ENCODE assay signal across 8 mouse cellular contexts in the genomic region with DNA sequence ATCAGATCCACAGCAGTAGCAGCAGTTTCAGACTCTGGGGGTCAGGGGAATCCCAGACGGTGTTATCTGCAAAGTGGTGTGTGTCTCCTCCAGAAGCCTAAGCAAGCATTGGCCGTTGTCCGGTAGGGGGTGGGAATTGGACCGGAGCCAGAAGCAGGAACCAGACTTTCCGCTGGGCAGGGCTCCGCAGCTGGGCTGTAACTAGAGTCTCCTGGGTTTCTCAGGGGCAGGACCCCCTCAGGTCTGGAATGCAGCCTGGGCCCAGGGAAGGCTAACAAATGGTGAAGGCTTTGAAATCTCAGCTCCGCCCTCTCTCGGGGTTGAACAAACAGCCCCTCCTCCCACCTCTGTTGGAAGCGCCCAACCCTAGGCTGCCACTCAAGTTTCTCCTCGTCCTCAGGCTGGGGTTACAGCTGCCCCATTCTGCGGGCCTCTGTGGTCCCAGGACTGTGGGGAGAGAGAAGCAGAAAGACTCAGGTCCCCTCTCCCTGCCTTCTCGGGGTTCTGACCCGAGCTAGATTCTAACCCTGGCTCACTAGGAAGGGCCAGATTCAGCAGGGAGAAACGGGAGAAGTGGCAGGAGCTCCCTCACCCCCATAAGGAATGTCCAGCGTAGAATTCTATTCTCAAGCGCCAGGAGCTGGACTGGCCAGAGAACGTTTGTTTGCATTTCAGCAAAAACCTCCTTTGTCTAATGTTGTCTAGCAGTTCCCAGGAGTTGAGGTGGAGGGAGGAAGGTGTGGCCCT. TPM values are rescaled to one million over a fixed set of nuclear protein-coding genes. Genes with fewer than 3 reads are reported as not detected.
DNase-seq lines count a peak whose midpoint lies in the region; ATAC-seq and TF ChIP-seq lines count a peak whose summit lies in the region.

No protein-coding gene starts in this region.

- peak; percentile 36 for DNase-seq in cerebellum, adult 9-11 months
- DNase-seq in cerebellum, adult 11-12 months = no peak
- DNase-seq in liver, embryonic 11.5 days (ENCODE audit: low spot score) = peak; percentile 82
- DNase-seq in natural killer cell, adult 2 months (ENCODE audit: low spot score in 2 of 2) = peak; percentile 17 to 27
- DNase-seq in urinary bladder, postnatal 10 days (ENCODE audit: low spot score) = peak; percentile 74

- WGBS in heart, embryonic 12.5 days = 2% methylated on average over 17 of the region's 17 CpGs
- WGBS in kidney, embryonic 15.5 days = 1% methylated on average over 17 of the region's 17 CpGs
- WGBS in liver, embryonic 11.5 days = 14% methylated on average over 17 of the region's 17 CpGs

- TF ChIP-seq CTCF in embryonic fibroblast, embryonic 13.5 days (IDR thresholded peaks at IDR 0.05; ENCODE audit: borderline replicate concordance, insufficient read depth, low read length) = no peak

- H3K4me2 ChIP-seq in heart, embryonic 12.5 days = peak overlapping the region; percentile 37
- peak overlapping the region; percentile 44 for H3K4me2 ChIP-seq in kidney, embryonic 15.5 days
- peak overlapping the region; percentile 41; the same call in 1 of the 2 replicates for H3K4me2 ChIP-seq in liver, embryonic 11.5 days

- H3K27me3 ChIP-seq in heart, embryonic 12.5 days (replicated peaks) = no peaks in the 10 kb centered on the region
- no peaks in the 10 kb centered on the region for H3K27me3 ChIP-seq in kidney, embryonic 15.5 days
- H3K27me3 ChIP-seq in liver, embryonic 11.5 days (replicated peaks; ENCODE audit: control insufficient read depth, insufficient read depth, low read length) = no peaks in the 10 kb centered on the region

- H3K9me3 ChIP-seq in heart, embryonic 12.5 days (replicated peaks) = peaks cover 7% of the 10 kb centered on the region; the same call in 1 of the 2 replicates
- peaks cover 5% of the 10 kb centered on the region; the same call in 1 of the 2 replicates for H3K9me3 ChIP-seq in kidney, embryonic 15.5 days (replicated peaks)
- H3K9me3 ChIP-seq in liver, embryonic 11.5 days (ENCODE audit: control insufficient read depth, low read length) = no peaks in the 10 kb centered on the region; the same call in 1 of the 2 replicates

- peaks cover 3% of the 10 kb centered on the region; the same call in 1 of the 2 replicates for H3K4me1 ChIP-seq in embryonic fibroblast, embryonic 13.5 days (ENCODE audit: control insufficient read depth, insufficient read depth, low read length)
- H3K4me1 ChIP-seq in heart, embryonic 12.5 days (replicated peaks) = peaks cover 41% of the 10 kb centered on the region
- H3K4me1 ChIP-seq in kidney, embryonic 15.5 days = peaks cover 53% of the 10 kb centered on the region
- H3K4me1 ChIP-seq in liver, embryonic 11.5 days (replicated peaks; ENCODE audit: control insufficient read depth, insufficient read depth, low read length) = peaks cover 23% of the 10 kb centered on the region

- no peaks in the 10 kb centered on the region for H3K36me3 ChIP-seq in heart, embryonic 12.5 days
- no peaks in the 10 kb centered on the region for H3K36me3 ChIP-seq in kidney, embryonic 15.5 days
- H3K36me3 ChIP-seq in liver, embryonic 11.5 days (ENCODE audit: control insufficient read depth, insufficient read depth, low read length) = no peaks in the 10 kb centered on the region

- peak overlapping the region; percentile 45; the same call in 1 of the 2 replicates for H3K9ac ChIP-seq in heart, embryonic 12.5 days
- peak overlapping the region; percentile 37 for H3K9ac ChIP-seq in kidney, embryonic 15.5 days
- peak overlapping the region; percentile 23; the same call in 1 of the 2 replicates for H3K9ac ChIP-seq in liver, embryonic 11.5 days (ENCODE audit: low read depth, low read length)

- peak; percentile 91 for ATAC-seq in heart, embryonic 12.5 days (ENCODE audit: insufficient number of reproducible peaks, low FRiP score)
- ATAC-seq in kidney, embryonic 15.5 days (replicated peaks; ENCODE audit: low FRiP score) = peak; percentile 91
- peak; percentile 77 for ATAC-seq in liver, embryonic 11.5 days (replicated peaks; ENCODE audit: low FRiP score)

- peak overlapping the region; percentile 71 for H3K27ac ChIP-seq in embryonic fibroblast, embryonic 13.5 days (ENCODE audit: insufficient read depth, low read length)
- peak overlapping the region; percentile 94 for H3K27ac ChIP-seq in heart, embryonic 12.5 days (ENCODE audit: poor library complexity, severe bottlenecking)
- peak overlapping the region; percentile 99 for H3K27ac ChIP-seq in kidney, embryonic 15.5 days
- H3K27ac ChIP-seq in liver, embryonic 11.5 days (ENCODE audit: low read depth, low read length) = peak overlapping the region; percentile 88

- TF ChIP-seq POLR2A in embryonic fibroblast, embryonic 13.5 days (IDR thresholded peaks at IDR 0.05; ENCODE audit: low read depth, low read length) = peak; percentile 63

- H3K4me3 ChIP-seq in embryonic fibroblast, embryonic 13.5 days (ENCODE audit: insufficient read depth, low read length) = no peak overlapping the region
- H3K4me3 ChIP-seq in heart, embryonic 12.5 days = no peak overlapping the region
- no peak overlapping the region for H3K4me3 ChIP-seq in kidney, embryonic 15.5 days (replicated peaks)
- no peak overlapping the region for H3K4me3 ChIP-seq in liver, embryonic 11.5 days (ENCODE audit: low read depth, low read length)

RNA-seq across cellular contexts. Expression of gene 1700001O22Rik, which starts 44.9 kb away (rescaled TPM):
- polyA plus RNA-seq in embryonic fibroblast, embryonic 13.5 days (2011; ENCODE audit: insufficient read length, low read depth, missing spikeins) = not detected in 2 replicates
- 1.0 and 2.2 TPM in 2 replicates for polyA plus RNA-seq in heart, embryonic 12.5 days (2016; fragmentation: Nextera tagmentation; extraction: Ambion mirVana)
- 3.5 TPM in 2 replicates for polyA plus RNA-seq in kidney, embryonic 15.5 days (2015; fragmentation: Nextera tagmentation; extraction: Ambion mirVana)
- 0.40 and 0.75 TPM in 2 replicates for polyA plus RNA-seq in liver, embryonic 11.5 days (2014; fragmentation: Nextera tagmentation; extraction: Ambion mirVana)

RNA-seq across cellular contexts. Expression of gene Ntmt1, which starts 49.1 kb away (rescaled TPM):
- 25.6 and 30.3 TPM in 2 replicates for polyA plus RNA-seq in embryonic fibroblast, embryonic 13.5 days (2011; ENCODE audit: insufficient read length, low read depth, missing spikeins)
- polyA plus RNA-seq in heart, embryonic 12.5 days (2016; fragmentation: Nextera tagmentation; extraction: Ambion mirVana) = 77.2 and 78.8 TPM in 2 replicates
- polyA plus RNA-seq in kidney, embryonic 15.5 days (2015; fragmentation: Nextera tagmentation; extraction: Ambion mirVana) = 82.6 and 96.6 TPM in 2 replicates
- polyA plus RNA-seq in liver, embryonic 11.5 days (2014; fragmentation: Nextera tagmentation; extraction: Ambion mirVana) = 75.9 and 85.2 TPM in 2 replicates
